Mouse (Mus musculus) megakaryocyte, embryonic 14.5 days (primary cell): ENCODE data around the gene Tmem104.

Experiments
- FLI1 ChIP-seq: IDR thresholded peaks from 2 replicates; pipeline ENCODE4 v1.6.1; 2012; ENCODE audit warnings: low read length, inconsistent platforms, mixed read lengths
- GATA1 ChIP-seq: IDR thresholded peaks from 3 replicates; pipeline ENCODE4 v1.6.1; 2012; ENCODE audit warnings: mixed read lengths, low read length, inconsistent platforms, borderline replicate concordance

DNA sequence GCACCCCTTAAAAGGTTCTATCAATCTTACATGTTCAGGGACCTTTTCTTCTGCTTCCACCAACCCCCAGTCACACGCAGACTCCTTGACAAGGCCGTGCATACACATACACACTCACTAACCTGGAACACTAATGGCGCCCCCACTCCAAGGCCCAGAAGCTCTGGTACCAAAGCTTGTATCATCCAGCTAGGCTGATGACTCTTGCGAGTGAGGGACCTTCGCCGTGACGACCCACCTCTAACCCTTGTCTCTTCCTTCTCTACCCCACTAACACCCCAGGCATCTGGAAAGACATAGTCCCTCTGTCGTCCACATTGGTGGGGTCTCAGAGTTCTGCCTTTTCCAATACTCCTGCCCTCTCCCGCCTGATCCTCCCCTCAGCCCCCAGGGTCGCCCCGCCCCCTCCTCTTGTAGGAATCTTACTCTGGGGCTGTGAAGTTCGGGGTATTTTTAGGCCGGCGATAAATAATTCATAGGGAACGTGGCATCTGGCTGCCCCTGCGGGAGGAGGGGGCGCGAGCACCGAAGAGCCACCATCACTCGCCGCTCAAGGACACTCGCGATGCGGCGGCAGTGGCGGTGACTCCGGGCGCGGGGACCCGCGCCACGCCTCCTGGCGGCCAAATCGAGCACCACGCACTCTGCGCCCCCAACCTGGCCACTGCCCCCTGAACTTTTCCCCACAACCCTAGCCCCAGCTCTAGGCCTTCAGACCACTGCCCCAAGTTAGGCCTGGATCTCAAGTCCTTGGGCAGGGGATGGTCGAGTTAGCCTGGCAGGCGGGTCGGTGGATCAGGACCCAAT lies 77.8 kb downstream of the Tmem104 start:
- no peak for TF ChIP-seq FLI1
- no peak for TF ChIP-seq GATA1
